8 mouse cellular contexts compared by ENCODE assay signal in genomic region chr5:135183131-135183861, GRCm38 (mm10). TPM values are rescaled to one million over a fixed set of nuclear protein-coding genes. Genes with fewer than 3 reads are reported as not detected.
DNase-seq lines count a peak whose midpoint lies in the region; ATAC-seq and TF ChIP-seq lines count a peak whose summit lies in the region.

No protein-coding gene starts in this region.

- TF ChIP-seq CTCF in thymus, adult 2 months (IDR thresholded peaks at IDR 0.05; ENCODE audit: borderline replicate concordance, control insufficient read depth, extremely low read depth, insufficient read depth, low read length, poor library complexity): no peak
- peak; percentile 49 for TF ChIP-seq CTCF in stomach, postnatal 0 days (IDR thresholded peaks at IDR 0.05; ENCODE audit: low read depth)

- peak; percentile 88 for DNase-seq in heart, adult 11 months
- DNase-seq in heart, embryonic 10.5 days (ENCODE audit: low spot score): no peak
- peak; percentile 27 for DNase-seq in thymus, postnatal 14 days
- DNase-seq in thymus, adult 2 months: no peak
- DNase-seq in kidney, postnatal 4 days: peak; percentile 45 to 66
- peak; percentile 59 for DNase-seq in stomach, postnatal 0 days (ENCODE audit: low spot score)

- H3K36me3 ChIP-seq in heart, embryonic 10.5 days: peaks cover 51% of the 10 kb centered on the region
- H3K36me3 ChIP-seq in thymus, adult 2 months (ENCODE audit: control insufficient read depth, insufficient read depth, low read length): peaks cover 42% of the 10 kb centered on the region
- peaks cover 24% of the 10 kb centered on the region for H3K36me3 ChIP-seq in stomach, postnatal 0 days (ENCODE audit: control insufficient read depth, insufficient read depth, low read length)
- peaks cover 43% of the 10 kb centered on the region for H3K36me3 ChIP-seq in forebrain, embryonic 12.5 days (replicated peaks)

- no peaks in the 10 kb centered on the region for H3K4me1 ChIP-seq in heart, embryonic 10.5 days
- H3K4me1 ChIP-seq in thymus, adult 2 months (replicated peaks; ENCODE audit: control insufficient read depth, insufficient read depth, low read length): peaks cover 6% of the 10 kb centered on the region
- no peaks in the 10 kb centered on the region for H3K4me1 ChIP-seq in stomach, postnatal 0 days (replicated peaks; ENCODE audit: control insufficient read depth, insufficient read depth)
- 0 out of 2 replicates have a peak, but pooled peaks cover 3% of the 10 kb centered on the region for H3K4me1 ChIP-seq in forebrain, embryonic 12.5 days

- no peaks in the 10 kb centered on the region for H3K27me3 ChIP-seq in heart, embryonic 10.5 days (ENCODE audit: insufficient read depth, poor library complexity, severe bottlenecking)
- no peaks in the 10 kb centered on the region for H3K27me3 ChIP-seq in thymus, adult 2 months (ENCODE audit: control insufficient read depth, insufficient read depth, low read length)
- no peaks in the 10 kb centered on the region for H3K27me3 ChIP-seq in stomach, postnatal 0 days (ENCODE audit: control insufficient read depth, insufficient read depth, low read length)
- H3K27me3 ChIP-seq in forebrain, embryonic 12.5 days: no peaks in the 10 kb centered on the region

- H3K9me3 ChIP-seq in heart, embryonic 10.5 days: no peaks in the 10 kb centered on the region
- no peaks in the 10 kb centered on the region for H3K9me3 ChIP-seq in stomach, postnatal 0 days (ENCODE audit: control insufficient read depth, low read length)
- peaks cover 4% of the 10 kb centered on the region; the same call in 1 of the 2 replicates for H3K9me3 ChIP-seq in forebrain, embryonic 12.5 days

- H3K4me2 ChIP-seq in stomach, postnatal 0 days (replicated peaks; ENCODE audit: low read depth): no peak overlapping the region
- no peak overlapping the region for H3K4me2 ChIP-seq in forebrain, embryonic 12.5 days

- H3K9ac ChIP-seq in stomach, postnatal 0 days (ENCODE audit: low read length): peak overlapping the region; percentile 38; the same call in 1 of the 2 replicates
- H3K9ac ChIP-seq in forebrain, embryonic 12.5 days: no peak overlapping the region

- TF ChIP-seq EP300 in stomach, postnatal 0 days (optimal IDR thresholded peaks at IDR 0.05): no peak

- no peak for ATAC-seq in stomach, postnatal 0 days (ENCODE audit: low FRiP score, low TSS enrichment)
- ATAC-seq in forebrain, embryonic 12.5 days (ENCODE audit: low FRiP score): no peak
- ATAC-seq in erythroid progenitor cell, adult 5-6 weeks (replicated peaks; ENCODE audit: low FRiP score, poor library complexity, severe bottlenecking): no peak

- H3K4me3 ChIP-seq in heart, embryonic 10.5 days: no peak overlapping the region
- no peak overlapping the region for H3K4me3 ChIP-seq in thymus, adult 2 months (ENCODE audit: control insufficient read depth, insufficient read depth, low read length)
- no peak overlapping the region for H3K4me3 ChIP-seq in stomach, postnatal 0 days (ENCODE audit: low read depth, low read length)
- no peak overlapping the region for H3K4me3 ChIP-seq in forebrain, embryonic 12.5 days (replicated peaks)

- H3K27ac ChIP-seq in heart, embryonic 10.5 days: no peak overlapping the region
- no peak overlapping the region for H3K27ac ChIP-seq in thymus, adult 2 months (ENCODE audit: control insufficient read depth, insufficient read depth, low read length)
- H3K27ac ChIP-seq in stomach, postnatal 0 days (replicated peaks): peak overlapping the region; percentile 89
- H3K27ac ChIP-seq in forebrain, embryonic 12.5 days: no peak overlapping the region

- TF ChIP-seq POLR2A in thymus, adult 2 months (IDR thresholded peaks at IDR 0.05; ENCODE audit: control insufficient read depth, extremely low read depth, insufficient read depth, low read length, poor library complexity): no peak

- WGBS in heart, embryonic 10.5 days: 58% methylated on average over 8 of the region's 8 CpGs
- WGBS in thymus, adult 2 months: 79% methylated on average over 8 of the region's 8 CpGs
- WGBS in stomach, postnatal 0 days: 19% methylated on average over 8 of the region's 8 CpGs
- WGBS in forebrain, embryonic 12.5 days: 62% methylated on average over 8 of the region's 8 CpGs

RNA-seq across cellular contexts. Expression of gene Baz1b, which starts 3.8 kb away (rescaled TPM):
- polyA plus RNA-seq in heart, embryonic 10.5 days (2016; fragmentation: Nextera tagmentation; extraction: Ambion mirVana): 30.6 and 44.4 TPM in 2 replicates
- 56.1 and 68.7 TPM in 2 replicates for polyA plus RNA-seq in thymus, adult 2 months (2012; rRNA removed)
- 9.6 and 10.2 TPM in 2 replicates for polyA plus RNA-seq in stomach, postnatal 0 days (2015; fragmentation: Nextera tagmentation; extraction: Ambion mirVana)
- polyA plus RNA-seq in forebrain, embryonic 12.5 days (2016; fragmentation: Nextera tagmentation; extraction: Ambion mirVana): 75.0 and 75.4 TPM in 2 replicates
- total RNA-seq in erythroid progenitor cell, adult 5-6 weeks (2015; ENCODE audit: low replicate concordance): 115 TPM in 2 replicates
- total RNA-seq in erythroid progenitor cell, adult 5-6 weeks (2017; ENCODE audit: low replicate concordance): 201 and 287 TPM in 2 replicates

RNA-seq across cellular contexts. Expression of gene Bcl7b, which starts 15.2 kb away (rescaled TPM):
- 39.2 and 45.3 TPM in 2 replicates for polyA plus RNA-seq in heart, embryonic 10.5 days (2016; fragmentation: Nextera tagmentation; extraction: Ambion mirVana)
- polyA plus RNA-seq in thymus, adult 2 months (2012; rRNA removed): 61.1 and 67.0 TPM in 2 replicates
- polyA plus RNA-seq in stomach, postnatal 0 days (2015; fragmentation: Nextera tagmentation; extraction: Ambion mirVana): 46.4 and 50.4 TPM in 2 replicates
- polyA plus RNA-seq in forebrain, embryonic 12.5 days (2016; fragmentation: Nextera tagmentation; extraction: Ambion mirVana): 46.6 TPM in 2 replicates
- total RNA-seq in erythroid progenitor cell, adult 5-6 weeks (2015; ENCODE audit: low replicate concordance): 24.1 and 35.6 TPM in 2 replicates
- total RNA-seq in erythroid progenitor cell, adult 5-6 weeks (2017; ENCODE audit: low replicate concordance): 13.5 and 24.4 TPM in 2 replicates

RNA-seq across cellular contexts. Expression of gene Tbl2, which starts 33.8 kb away (rescaled TPM):
- 25.1 and 25.4 TPM in 2 replicates for polyA plus RNA-seq in heart, embryonic 10.5 days (2016; fragmentation: Nextera tagmentation; extraction: Ambion mirVana)
- 18.5 and 18.7 TPM in 2 replicates for polyA plus RNA-seq in thymus, adult 2 months (2012; rRNA removed)
- polyA plus RNA-seq in stomach, postnatal 0 days (2015; fragmentation: Nextera tagmentation; extraction: Ambion mirVana): 9.9 and 11.6 TPM in 2 replicates
- polyA plus RNA-seq in forebrain, embryonic 12.5 days (2016; fragmentation: Nextera tagmentation; extraction: Ambion mirVana): 27.5 and 29.6 TPM in 2 replicates
- total RNA-seq in erythroid progenitor cell, adult 5-6 weeks (2015; ENCODE audit: low replicate concordance): 5.4 and 6.5 TPM in 2 replicates
- 13.6 and 26.6 TPM in 2 replicates for total RNA-seq in erythroid progenitor cell, adult 5-6 weeks (2017; ENCODE audit: low replicate concordance)

Comparison
In these comparisons a context has a peak if more than half of its experiments do, and no peak if none do; other contexts are left out.
1. DNase-seq: peak in heart, adult 11 months (single experiment), thymus, postnatal 14 days (single experiment), kidney, postnatal 4 days (2 of 2) and stomach, postnatal 0 days (single experiment); none in heart, embryonic 10.5 days (single experiment) and thymus, adult 2 months (single experiment).